Mouse (Mus musculus): ENCODE measurements around the gene Mybph.

GRCm38 (mm10) chr1:134231270-134231669 lies 38.0 kb downstream of the Mybph start:
- no peak for TF ChIP-seq EP300 (IDR thresholded peaks at IDR 0.05; ENCODE audit: low read depth)
- no peak for TF ChIP-seq CTCF (IDR thresholded peaks at IDR 0.05; ENCODE audit: low read depth)
